Mouse (Mus musculus) megakaryocyte progenitor cell, adult 5-6 weeks (primary cell): ENCODE results near the gene Abcc2. TPM values are rescaled to one million over a fixed set of nuclear protein-coding genes. Genes with fewer than 3 reads are reported as not detected.

Experiments used
- total RNA-seq, 2 experiments: library from RNA; stranded (forward) in 1 of 2; stranded (reverse) in 1 of 2; fragments of 157-497, 149-512 nt in 1 of 2; fragments of 200-1000 nt in 1 of 2; gene quantifications; 2 replicates each; pipeline versions ENCODE4 v1.2.3 to v1.2.4; 2015 to 2017

The Abcc2 gene
- total RNA-seq, 2 experiments from 2014 or later: 2.4 to 4.1 TPM

Other genes starting within 250 kb of the Abcc2 start
- gene Nkx2-3, start 169.9 kb upstream of the Abcc2 start, total RNA-seq (2015): 0.32 and 0.64 TPM in 2 replicates
- gene Nkx2-3, start 169.9 kb upstream of the Abcc2 start, total RNA-seq (2017): 1.4 TPM in 1 of 2 replicates, not detected in the other
- gene Slc25a28, start 107.3 kb upstream of the Abcc2 start, total RNA-seq (2015): 26.6 and 29.2 TPM in 2 replicates
- 39.5 and 43.3 TPM in 2 replicates for gene Slc25a28, start 107.3 kb upstream of the Abcc2 start, total RNA-seq (2017)
- 20.7 and 21.7 TPM in 2 replicates for gene Entpd7, start 92.5 kb upstream of the Abcc2 start, total RNA-seq (2015)
- gene Entpd7, start 92.5 kb upstream of the Abcc2 start, total RNA-seq (2017): 5.3 and 9.3 TPM in 2 replicates
- 38.6 and 39.0 TPM in 2 replicates for gene Cutc, start 29.2 kb upstream of the Abcc2 start, total RNA-seq (2015)
- gene Cutc, start 29.2 kb upstream of the Abcc2 start, total RNA-seq (2017): 18.1 and 28.1 TPM in 2 replicates
- 14.0 and 15.4 TPM in 2 replicates for gene Cox15, start 29.2 kb upstream of the Abcc2 start, total RNA-seq (2015)
- gene Cox15, start 29.2 kb upstream of the Abcc2 start, total RNA-seq (2017): 13.6 and 42.0 TPM in 2 replicates
- gene Dnmbp, start 158.0 kb downstream of the Abcc2 start, total RNA-seq (2015): 7.4 and 7.7 TPM in 2 replicates
- gene Dnmbp, start 158.0 kb downstream of the Abcc2 start, total RNA-seq (2017): 7.7 and 14.6 TPM in 2 replicates
- 0.22 TPM in 2 replicates for gene Cpn1, start 204.4 kb downstream of the Abcc2 start, total RNA-seq (2015)
- 0.29 TPM in 1 of 2 replicates, not detected in the other for gene Cpn1, start 204.4 kb downstream of the Abcc2 start, total RNA-seq (2017)
- 0.12 and 0.17 TPM in 2 replicates for gene Cyp2c23, start 247.0 kb downstream of the Abcc2 start, total RNA-seq (2015)
- gene Cyp2c23, start 247.0 kb downstream of the Abcc2 start, total RNA-seq (2017): not detected in 2 replicates